Mouse (Mus musculus) induced T-regulatory cell, adult 2 months (primary cell): Measurements from ENCODE around the gene Adamts3.

Experiments
- DNase-seq: peaks from one replicate; pipeline ENCODE4 v3.0.0-alpha.2; 2012; ENCODE audit warnings: low read depth

Adamts3 gene

DNA sequence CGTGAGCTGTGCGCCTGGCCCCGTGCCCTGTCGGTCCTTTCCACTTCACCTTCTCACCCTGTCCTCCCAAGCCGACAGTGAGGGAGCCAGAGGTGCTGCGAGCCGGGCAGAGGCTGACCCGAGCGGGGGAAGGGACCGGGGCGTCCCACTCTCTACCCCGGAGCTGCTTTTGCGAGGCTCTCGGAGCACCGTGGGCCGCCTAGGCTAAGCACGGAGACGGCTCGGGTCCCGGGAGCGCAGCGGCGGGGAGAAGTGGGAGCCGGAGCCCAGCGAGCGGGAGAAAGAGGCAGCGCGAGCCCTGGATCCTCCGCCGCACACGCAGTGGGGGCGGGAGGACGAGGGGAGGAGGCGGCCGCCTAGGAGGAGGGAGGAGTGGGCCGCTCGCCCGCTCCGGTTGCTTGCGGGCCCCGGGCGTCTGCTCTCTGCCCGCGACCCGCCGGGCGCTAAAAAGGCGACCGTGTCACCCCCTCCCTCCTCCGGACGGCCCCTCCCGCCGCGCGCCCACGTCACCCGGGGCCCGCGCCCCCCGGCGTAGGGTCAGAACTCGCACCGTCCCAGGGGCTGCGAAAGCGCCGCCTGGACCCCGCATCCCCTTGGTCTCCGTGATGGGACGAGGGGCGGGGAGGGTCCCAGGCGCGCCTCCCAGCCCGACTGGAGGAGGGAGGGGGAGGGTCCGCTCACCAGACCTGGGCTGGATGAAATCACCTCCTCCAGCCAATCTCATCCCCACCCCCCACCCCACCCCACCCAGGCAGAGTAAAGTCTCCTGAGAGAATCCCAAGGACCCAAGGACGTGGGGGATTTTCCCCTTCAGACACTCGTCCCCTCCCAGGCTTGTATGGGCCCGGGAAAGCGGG lies at the start of gene Adamts3:
Gene Adamts3 (minus strand): TSS at position 284 of the 857 bp plus-strand sequence.
- DNase-seq = peak; percentile 39

DNA sequence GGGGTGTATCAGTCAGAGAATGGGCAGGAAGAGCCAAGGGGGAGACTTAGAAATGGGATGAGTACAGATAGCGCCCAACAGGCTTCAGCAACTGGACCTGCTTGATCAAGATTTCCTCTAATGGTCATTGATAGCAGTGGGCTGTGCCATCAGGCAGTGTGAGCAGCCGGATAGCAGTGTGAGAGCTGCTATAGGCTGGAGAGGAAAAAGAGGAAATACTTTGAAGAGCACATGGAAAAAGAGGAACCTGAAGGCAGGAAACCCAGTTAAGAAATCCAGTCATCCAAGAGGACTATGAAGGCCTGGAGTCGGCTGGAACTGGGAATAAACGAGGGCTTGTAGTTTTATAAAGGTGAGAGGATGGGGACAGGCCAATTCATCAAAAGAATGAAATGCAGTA lies 48.4 kb upstream of the Adamts3 start:
- no peak for DNase-seq

DNA sequence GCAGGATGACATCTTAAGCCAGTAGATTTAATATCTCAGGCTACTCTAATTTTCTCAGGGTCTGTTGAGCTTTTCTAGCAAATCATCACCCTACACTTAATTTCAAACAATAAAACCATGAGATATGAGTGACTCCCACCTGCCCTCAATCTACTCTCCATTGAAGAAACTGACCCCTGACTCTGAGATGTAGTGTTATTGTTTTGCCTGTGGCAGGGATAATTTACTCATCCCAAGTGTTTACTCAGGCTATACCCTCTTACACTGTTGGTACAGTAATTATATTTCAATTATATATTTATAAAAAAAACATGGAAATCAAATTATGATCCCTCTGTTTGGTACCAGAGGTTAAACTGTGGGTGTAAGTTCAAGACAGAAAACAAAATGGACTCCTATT lies 29.2 kb upstream of the Adamts3 start:
- DNase-seq = no peak

DNA sequence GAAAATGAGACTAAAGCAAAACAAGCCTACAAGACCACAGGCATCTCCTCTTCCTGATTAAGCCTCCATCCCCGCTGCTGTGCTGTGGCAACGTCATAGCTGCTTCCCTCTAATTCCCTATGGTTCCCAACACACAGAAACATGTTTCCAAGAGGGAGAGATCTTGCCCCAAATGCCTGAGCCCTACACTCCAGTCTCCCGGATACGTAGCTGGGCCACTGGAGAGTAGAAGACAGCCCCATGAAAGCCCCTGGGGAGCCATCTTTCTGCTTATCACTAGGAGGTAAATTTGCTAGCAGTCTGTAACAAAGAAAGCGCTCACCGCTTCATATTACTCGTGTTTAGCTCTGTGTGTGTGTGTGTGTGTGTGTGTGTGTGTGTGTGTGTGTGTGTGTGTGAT lies 28.8 kb upstream of the Adamts3 start:
- no peak for DNase-seq

DNA sequence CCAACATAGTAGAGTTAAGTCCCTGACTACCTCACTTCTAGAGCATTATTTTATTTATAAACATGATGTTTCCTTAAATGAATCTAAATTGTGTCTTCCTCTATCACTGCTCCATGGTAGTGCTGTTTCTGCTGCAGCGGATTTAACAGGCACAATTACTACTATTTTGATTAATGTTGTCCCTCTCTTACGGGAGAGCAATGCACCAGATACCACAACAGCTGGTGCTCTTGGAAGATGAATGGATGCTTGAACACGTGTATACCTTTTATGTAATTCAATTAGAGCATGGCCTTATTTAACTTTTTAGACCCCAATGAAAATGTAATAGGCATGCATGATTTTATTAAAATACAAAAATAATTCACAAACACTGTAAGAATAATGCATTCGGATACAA lies 28.4 kb upstream of the Adamts3 start:
- DNase-seq = no peak

DNA sequence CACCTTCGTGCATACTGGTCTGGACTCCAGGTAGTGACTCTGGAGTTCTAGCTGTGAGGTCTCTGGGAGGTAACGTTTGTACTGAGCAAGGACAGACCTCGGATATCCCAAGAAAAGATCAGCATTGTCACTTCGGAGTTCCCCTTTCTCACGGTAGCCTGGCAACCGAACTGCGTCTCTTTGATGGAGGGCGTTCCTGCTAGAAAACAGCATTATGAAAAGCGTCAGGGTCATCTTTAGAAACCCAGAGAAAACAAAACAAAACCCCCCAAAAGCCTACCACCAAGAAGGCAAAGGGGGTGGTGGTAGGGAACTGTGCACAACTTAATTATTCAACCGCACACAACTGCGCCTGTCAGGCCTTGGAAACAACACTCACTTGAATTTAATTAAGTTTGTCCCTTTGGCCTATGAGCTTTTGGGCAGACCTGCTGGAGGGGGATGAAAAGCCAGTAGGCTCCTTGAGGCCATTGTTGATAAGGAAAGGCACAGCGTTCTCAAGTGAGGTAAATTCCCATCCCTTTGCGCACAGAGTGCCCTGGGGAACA lies 23.8 kb upstream of the Adamts3 start:
- DNase-seq = no peak

DNA sequence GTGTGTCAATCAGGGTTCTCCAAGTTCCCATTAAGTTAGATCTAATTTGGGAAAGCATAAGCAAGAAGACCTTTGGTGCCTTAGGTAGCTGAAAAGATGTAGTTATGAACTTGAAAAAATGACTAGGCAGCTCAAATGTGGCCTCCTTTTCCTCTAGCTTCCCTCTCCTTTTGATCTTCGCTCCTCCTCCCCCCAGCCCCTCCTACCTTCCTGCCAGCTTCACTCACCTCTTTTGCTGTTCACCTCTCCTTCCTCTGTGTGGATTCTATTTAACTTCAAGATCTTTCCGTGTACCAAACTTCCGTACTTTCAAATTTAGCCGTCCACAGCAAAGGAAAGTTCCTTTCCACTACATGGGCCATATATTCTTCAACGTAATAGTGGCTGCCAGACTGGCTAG lies 17.9 kb upstream of the Adamts3 start:
- DNase-seq = no peak

DNA sequence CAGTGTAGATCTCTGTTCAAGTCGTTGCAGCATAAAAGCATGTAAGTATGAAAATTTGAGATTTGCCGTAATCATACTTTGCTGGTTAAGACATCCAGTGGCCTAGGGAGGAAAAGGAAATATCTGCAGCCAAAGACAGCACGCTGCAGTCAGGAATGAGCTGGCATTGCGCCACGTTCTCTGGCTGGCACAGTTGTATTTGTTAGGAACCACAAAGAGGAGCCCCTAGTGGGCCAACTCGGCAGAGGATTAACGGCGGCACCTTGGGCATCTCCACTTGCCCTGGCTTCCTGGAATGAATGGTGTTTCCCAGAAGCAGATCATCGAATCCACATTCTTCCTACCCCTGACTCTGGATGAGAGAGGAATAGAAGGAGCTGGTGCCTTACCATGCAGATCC lies 14.4 kb upstream of the Adamts3 start:
- DNase-seq = no peak

DNA sequence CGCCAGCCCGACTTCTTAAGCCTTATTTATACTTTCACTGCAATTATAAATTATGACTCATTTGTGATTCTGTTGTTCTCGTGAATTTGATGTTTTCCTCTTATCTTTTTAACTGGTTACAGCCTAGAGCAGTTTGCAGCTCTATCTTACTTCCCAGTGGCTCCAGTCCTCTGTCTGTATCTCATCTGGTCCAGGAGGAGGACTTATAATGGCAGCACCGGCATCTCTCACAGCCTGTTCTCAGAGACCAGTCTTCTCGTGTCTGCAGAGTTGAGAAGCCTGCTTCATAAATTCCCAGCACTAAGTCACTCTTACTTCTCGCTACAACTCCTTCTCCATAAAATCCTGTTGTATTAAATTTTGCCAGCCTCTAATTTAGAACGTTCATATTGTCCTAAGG lies 12.4 kb upstream of the Adamts3 start:
- DNase-seq = no peak

DNA sequence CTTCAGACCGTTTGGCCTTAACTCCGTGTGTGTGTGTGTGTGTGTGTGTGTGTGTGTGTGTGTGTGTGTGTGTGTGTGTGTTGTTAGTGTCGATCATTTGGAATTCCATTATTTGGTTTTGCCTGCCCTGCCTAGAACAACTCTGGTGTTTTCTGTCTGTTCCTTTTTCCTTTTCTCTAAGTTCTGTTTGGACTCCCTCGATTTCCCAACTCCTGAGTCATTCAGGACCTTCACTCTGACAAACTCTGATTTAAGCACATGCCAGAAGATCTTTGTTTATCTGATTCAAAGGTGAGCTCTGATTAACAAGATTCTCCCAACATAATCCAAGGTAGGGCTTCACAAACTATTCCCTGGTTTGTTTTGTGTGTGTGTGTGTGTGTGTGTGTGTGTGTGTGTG lies 1.9 kb upstream of the Adamts3 start:
- no peak for DNase-seq

DNA sequence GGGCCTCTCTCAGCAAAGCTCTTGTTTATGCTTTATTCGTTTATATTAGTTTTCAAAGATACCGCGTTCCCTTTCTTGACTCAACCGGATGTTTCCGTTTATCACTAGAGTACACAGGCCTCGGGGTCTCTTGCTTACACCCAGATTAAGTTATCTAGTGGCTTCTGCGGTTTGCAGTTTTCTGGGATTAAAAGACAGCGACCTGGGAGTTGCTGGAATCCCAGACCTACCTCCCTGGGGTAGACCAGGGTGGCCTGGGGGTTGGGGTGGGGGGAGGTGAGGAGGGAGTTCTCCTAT lies 722 bp upstream of the Adamts3 start:
- DNase-seq = peak; percentile 4

DNA sequence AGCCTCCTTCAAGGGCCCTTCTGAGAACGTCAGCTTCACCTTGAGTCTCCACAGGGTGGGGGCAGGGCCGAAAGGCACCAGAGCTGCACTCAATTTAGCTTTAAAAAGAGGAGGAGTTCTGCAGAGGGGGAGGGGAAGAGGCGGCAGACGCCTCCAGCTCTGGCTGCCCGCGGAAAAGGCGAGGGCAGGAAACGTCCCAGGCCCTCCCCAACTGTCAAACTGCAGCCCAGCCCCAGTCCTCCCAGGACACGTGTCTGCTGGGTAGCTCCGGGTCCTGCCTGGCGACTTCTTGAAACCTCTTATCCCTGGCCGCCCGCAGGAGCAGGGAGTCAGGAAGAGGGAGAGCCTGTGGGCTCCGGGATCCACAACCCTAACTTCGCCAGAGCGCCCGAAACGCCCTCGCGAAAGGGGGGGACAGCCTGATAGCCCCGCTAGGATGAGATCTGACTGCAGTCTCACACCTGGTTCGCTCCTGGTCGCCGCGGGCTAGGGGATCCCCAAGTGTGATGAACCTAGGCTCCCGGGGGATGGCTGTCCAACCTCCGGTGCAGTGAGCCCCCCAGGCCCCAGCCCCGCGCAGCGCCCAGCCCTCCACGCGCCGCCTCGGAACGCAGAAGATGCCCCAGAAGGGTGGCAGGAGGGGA lies 921 bp downstream of the Adamts3 start:
- peak; percentile 67 for DNase-seq

DNA sequence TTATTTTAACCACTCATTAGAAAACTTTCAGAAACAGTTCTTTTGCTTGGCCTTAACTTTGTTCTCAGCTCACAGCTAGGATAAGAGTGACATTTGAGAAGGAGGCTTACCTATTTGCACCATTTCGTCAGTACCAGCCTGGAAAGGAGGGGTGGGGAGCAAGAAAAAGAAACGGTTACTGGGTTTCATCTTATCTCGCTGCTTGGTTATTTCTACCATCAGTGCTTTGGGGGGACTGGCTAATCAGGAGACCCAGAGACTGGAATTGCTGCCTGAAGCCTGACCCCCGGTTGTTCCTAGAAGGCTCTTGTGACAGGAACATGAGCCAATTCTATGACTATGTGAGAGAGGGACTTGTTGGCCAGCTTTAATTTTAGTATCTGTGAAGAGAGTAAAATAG lies 1.7 kb downstream of the Adamts3 start:
- DNase-seq = no peak

DNA sequence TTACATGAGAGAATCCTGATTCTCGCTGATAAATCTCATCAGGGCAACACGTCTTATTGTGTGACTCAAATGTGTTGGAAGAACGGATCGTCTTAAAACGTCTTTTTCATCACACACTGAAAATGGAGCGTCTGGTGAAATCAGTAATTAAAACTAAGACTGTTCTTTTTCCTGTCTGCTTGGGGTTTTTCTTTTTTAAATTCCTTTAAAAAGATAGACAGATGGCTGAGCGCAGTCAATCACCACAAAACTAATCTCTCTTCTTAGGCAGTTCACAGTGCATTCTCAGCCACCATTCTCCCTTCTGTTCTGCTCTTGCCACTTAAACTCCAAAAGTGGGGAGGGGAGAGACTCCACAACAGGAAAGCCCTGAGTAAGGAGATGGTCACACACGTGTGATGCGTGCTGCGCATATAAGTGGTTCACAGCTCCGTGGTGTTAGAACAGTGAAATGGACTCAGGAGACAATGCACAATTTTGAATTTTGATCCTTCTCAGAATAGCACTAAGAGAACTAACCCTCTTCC lies 4.2 kb downstream of the Adamts3 start:
- DNase-seq = no peak

DNA sequence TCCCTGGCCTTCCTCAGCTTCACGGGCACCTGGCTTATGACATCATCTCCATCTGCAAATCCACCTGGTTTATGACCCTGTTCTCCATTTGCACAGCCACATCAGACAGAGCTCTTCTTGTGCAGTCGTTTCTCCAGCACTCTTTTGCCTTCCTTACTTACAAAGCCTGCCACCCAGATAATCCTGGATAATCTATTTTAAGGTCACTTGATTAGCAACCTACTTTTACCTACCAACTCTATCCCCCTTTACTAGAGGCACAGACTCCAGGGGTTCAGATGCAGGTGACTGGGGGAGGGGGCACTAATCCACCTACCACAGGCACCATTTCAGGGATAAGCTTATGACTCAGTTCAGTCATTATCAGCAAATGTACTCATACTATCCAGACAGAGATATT lies 10.5 kb downstream of the Adamts3 start:
- no peak for DNase-seq

DNA sequence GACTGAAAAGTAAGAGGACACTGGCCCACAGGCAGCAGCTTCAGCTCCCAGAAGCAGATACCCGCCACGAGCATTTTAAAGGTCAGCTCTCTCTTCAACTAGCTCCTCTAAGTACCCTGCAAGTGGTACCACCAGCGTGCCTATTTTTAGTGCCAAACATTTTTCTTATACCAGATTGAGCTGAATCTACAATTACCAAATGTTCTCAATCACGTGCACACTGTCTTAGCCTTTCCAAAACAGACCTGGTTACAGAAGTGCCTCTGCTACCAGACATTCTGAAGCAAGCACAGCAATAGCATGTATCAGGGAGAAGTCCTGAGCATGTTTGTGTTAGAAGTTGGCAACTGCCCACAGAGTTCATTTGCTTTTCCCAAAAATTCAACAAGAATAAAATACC lies 23.5 kb downstream of the Adamts3 start:
- DNase-seq = no peak

DNA sequence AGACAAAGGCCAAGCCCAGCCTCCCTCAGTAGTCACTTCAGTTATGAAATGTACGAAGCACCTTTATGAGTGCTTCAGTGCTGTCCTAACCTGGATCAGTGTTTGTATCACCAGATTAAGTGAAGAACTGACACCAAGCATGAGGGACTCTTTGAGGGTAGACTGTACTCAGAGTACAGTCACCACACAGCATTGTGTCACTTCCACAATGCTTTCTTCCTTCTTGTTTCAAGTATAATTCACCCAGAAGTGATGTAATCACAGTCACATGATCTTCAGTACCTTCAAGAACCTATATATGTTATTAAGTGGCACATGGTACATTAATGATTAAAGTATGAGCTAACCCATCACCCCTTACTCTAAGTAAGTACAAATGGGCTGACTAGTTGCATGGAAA lies 24.3 kb downstream of the Adamts3 start:
- DNase-seq = no peak

DNA sequence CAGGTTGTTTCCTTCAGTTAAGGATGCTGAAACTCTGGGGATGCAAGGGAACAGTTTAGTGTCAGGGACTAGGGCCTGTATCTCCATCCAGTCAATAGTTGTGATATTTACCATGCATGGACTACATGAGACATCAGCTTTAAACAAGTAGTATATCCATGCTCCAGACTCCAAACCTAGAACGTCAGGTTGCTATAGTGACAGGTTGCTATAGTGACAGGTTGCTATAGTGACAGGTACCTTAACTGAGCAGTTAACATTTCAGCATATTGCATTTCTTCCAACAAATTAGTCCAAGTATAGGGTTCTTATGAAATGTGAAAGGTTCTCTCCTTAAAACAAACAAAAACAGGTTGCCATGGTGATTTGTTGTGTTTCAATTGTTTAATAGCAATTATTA lies 36.6 kb downstream of the Adamts3 start:
- DNase-seq = no peak

DNA sequence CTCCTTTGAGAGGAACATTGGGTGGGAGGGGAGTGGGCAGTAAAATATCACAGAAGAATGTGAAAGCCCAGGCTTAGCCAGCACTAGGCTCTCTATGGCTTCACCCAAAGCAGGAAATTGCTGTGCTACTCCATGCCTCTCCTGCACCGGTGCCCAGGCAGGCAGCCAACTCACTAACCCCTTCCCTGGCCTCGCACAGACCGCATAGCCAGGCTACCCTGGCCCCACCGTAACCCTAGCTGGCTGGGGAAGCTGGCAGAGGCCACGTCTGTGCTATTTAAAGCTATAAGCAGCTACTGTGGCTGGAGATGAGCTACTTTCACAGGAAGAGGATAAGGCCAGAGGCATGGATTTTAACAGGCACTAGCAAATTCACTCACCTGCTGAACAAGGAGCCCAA lies 38.8 kb downstream of the Adamts3 start:
- DNase-seq = no peak

DNA sequence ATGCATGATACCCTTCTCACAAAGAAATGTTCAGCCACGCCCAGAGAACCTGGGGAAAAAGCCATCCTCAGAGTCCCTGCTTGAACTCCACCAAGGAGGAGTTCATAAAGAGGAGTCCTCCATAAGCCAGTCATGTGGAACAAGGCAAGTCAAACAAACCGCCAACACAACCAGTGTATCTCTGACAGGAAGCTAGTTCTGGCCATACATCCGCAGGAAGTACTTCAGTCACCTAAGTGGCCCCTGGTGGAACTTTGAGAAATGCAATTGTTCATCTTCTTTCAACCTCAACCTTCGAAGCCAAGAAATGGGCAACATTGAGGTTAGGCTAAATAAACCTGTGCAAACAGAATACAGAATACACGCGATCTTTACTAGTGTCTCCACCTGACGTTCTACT lies 39.7 kb downstream of the Adamts3 start:
- peak; percentile 7 for DNase-seq

DNA sequence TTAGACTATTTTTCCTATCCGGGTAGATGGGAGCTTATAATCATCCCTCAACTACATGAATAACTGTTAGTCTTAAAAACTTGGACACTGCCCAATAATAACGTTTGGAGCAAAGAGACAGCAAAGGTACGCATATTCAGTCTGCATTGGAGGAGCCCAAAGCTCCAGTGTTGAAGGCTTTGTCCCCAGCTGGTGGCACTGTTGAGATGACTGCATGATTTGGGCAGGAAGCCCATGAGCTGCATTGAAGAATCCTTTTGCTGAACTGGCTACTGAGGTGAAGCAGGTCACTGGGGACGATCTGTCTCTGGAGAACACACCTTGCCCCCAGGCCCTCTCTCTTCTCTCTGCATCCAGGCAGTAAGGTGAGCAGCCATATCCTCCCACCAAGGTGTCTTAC lies 43.5 kb downstream of the Adamts3 start:
- DNase-seq = peak; percentile 7

DNA sequence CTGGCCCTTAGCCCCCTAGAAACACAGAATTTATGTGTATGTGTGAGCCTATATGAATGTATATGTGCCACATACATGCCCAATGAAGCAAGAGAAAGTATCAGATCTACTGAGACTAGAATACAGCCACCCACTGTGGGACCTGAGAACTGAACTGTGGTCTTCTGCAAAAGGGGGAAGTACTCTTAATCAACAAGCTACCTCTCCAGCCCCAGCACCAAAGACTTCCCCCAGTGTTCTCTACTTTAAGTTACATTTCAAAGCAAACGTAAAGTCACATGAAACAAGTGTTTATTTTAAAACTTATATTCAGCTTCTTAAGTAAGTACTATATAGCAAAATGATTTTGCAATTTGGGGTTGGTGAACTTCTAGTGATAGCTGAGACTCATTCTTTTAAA lies 62.0 kb downstream of the Adamts3 start:
- DNase-seq = no peak

DNA sequence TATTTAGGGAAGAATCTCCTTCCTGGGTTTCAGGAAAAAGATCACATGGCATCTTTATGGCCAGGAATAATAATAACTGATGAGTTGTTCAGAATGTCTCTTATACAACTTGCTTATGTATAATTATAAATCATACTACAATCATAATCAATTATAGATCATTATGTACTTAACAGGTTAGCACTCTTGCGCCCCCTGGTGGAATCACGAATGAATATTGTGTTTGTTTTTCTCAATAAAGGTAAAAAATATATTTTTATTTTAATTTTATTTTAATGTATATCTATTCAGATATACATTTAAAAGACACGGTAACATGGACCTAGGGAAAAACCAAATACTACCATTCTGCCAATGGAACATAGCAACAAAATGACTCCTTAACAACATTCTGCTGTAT lies 63.6 kb downstream of the Adamts3 start:
- peak; percentile 60 for DNase-seq

DNA sequence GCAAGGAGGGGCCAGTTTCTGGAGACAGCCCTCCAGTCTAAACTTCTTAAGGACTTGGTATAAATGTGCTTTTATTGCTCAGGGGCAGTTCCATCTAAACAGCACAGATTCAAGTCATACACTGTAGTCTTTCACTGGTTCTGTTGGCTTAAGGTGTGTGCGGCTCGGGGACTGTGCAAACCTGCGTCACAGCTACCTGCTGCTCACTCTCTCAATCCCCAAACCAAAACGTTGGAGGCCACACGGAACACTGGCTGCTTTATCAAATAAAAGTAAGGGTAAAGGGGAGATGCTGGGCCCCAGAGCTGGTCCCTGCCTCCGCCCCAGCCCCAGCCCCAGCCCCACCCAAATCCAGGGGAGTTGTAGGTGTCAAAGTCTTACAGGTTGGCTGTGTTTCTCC lies 66.5 kb downstream of the Adamts3 start:
- no peak for DNase-seq
